Comparison of ENCODE assay signal across 8 mouse cellular contexts in genomic region chr4:115738481-115738985, GRCm38 (mm10). TPM values are rescaled to one million over a fixed set of nuclear protein-coding genes. Genes with fewer than 3 reads are reported as not detected.
A peak's percentile ranks its signal among the peaks of the same experiment; 100 is the strongest.
DNase-seq lines count a peak whose midpoint lies in the region; ATAC-seq and TF ChIP-seq lines count a peak whose summit lies in the region.

No protein-coding gene starts in this region.

- peak overlapping the region; percentile 51 for H3K4me2 ChIP-seq in forebrain, postnatal 0 days (ENCODE audit: low read depth)

- H3K36me3 ChIP-seq in kidney, adult 2 months (ENCODE audit: control insufficient read depth, insufficient read depth, low read length) = no peaks in the 10 kb centered on the region; the same call in 1 of the 2 replicates
- peaks cover 20% of the 10 kb centered on the region for H3K36me3 ChIP-seq in forebrain, postnatal 0 days (ENCODE audit: insufficient read depth)
- H3K36me3 ChIP-seq in liver, adult 2 months (ENCODE audit: control insufficient read depth, insufficient read depth, low read length) = peaks cover 22% of the 10 kb centered on the region

- DNase-seq in kidney, adult 2 months = no peak
- DNase-seq in kidney, adult 11 months = no peak
- peak; percentile 55 for DNase-seq in NIH3T3 (ENCODE audit: low read depth)
- no peak for DNase-seq in forebrain, postnatal 0 days
- DNase-seq in liver, adult 2 months (ENCODE audit: extremely low read depth, low read depth, low spot score) = no peak
- DNase-seq in yolk sac, embryonic 10.5 days (ENCODE audit: low spot score) = peak; percentile 16
- DNase-seq in urinary bladder, postnatal 25 days (ENCODE audit: low spot score) = no peak
- DNase-seq in left cerebral cortex, adult 11 months (ENCODE audit: low spot score) = no peak

- ATAC-seq in forebrain, postnatal 0 days = no peak

- no peaks in the 10 kb centered on the region for H3K27me3 ChIP-seq in kidney, adult 2 months (replicated peaks; ENCODE audit: control insufficient read depth, insufficient read depth, low read length)
- no peaks in the 10 kb centered on the region for H3K27me3 ChIP-seq in forebrain, postnatal 0 days (ENCODE audit: insufficient read depth, low read length)
- no peaks in the 10 kb centered on the region for H3K27me3 ChIP-seq in liver, adult 2 months (ENCODE audit: control insufficient read depth, insufficient read depth, low read length)

- H3K4me3 ChIP-seq in kidney, adult 2 months (ENCODE audit: insufficient read depth, low read depth, low read length) = peak overlapping the region; percentile 15; the same call in 1 of the 2 replicates
- H3K4me3 ChIP-seq in forebrain, postnatal 0 days (ENCODE audit: low read depth, low read length) = peak overlapping the region; percentile 74
- 0 out of 2 replicates have a peak overlapping the region, but pooled peaks have one; percentile 7 for H3K4me3 ChIP-seq in liver, adult 2 months (ENCODE audit: insufficient read depth, low read depth, low read length)

- H3K27ac ChIP-seq in kidney, adult 2 months (ENCODE audit: insufficient read depth, low read depth, low read length) = no peak overlapping the region
- no peak overlapping the region for H3K27ac ChIP-seq in forebrain, postnatal 0 days (ENCODE audit: low read depth, low read length)
- H3K27ac ChIP-seq in liver, adult 2 months (replicated peaks; ENCODE audit: insufficient read depth, low read depth, low read length) = no peak overlapping the region

- no peak for TF ChIP-seq CTCF in kidney, adult 2 months (conservative IDR thresholded peaks at IDR 0.05; ENCODE audit: insufficient read depth, insufficient read length, low read depth, low read length)
- TF ChIP-seq CTCF in forebrain, postnatal 0 days (IDR thresholded peaks at IDR 0.05; ENCODE audit: low read depth) = no peak
- no peak for TF ChIP-seq CTCF in liver, adult 2 months (IDR thresholded peaks at IDR 0.05; ENCODE audit: low read depth, low read length)

- no peaks in the 10 kb centered on the region for H3K79me2 ChIP-seq in liver, adult 2 months (ENCODE audit: control insufficient read depth, insufficient read depth, low read length)

- peak overlapping the region; percentile 62 for H3K9ac ChIP-seq in forebrain, postnatal 0 days
- peak overlapping the region; percentile 27; the same call in 1 of the 2 replicates for H3K9ac ChIP-seq in liver, adult 2 months (ENCODE audit: low read depth, low read length)

- 33% methylated on average over 13 of the region's 13 CpGs for WGBS in kidney, adult 2 months
- 43% methylated on average over 13 of the region's 13 CpGs for WGBS in forebrain, postnatal 0 days
- 35% methylated on average over 13 of the region's 13 CpGs for whole genome bisulfite sequencing in liver, adult 2 months

- H3K4me1 ChIP-seq in kidney, adult 2 months (ENCODE audit: control insufficient read depth, insufficient read depth, low read length) = peaks cover 13% of the 10 kb centered on the region
- H3K4me1 ChIP-seq in forebrain, postnatal 0 days (ENCODE audit: insufficient read depth) = peaks cover 10% of the 10 kb centered on the region
- no peaks in the 10 kb centered on the region; the same call in 1 of the 2 replicates for H3K4me1 ChIP-seq in liver, adult 2 months (ENCODE audit: control insufficient read depth, insufficient read depth, low read length)

- no peaks in the 10 kb centered on the region for H3K9me3 ChIP-seq in forebrain, postnatal 0 days (ENCODE audit: low read length)

- no peak for TF ChIP-seq POLR2A in kidney, adult 2 months (IDR thresholded peaks at IDR 0.05; ENCODE audit: low read depth, low read length)
- TF ChIP-seq POLR2A in liver, adult 2 months (IDR thresholded peaks at IDR 0.05; ENCODE audit: extremely low read depth, insufficient read depth, low read length) = no peak

RNA-seq across cellular contexts. Expression of gene Efcab14, which starts 1.0 kb away (rescaled TPM):
- polyA plus RNA-seq in kidney, adult 2 months (2012; rRNA removed) = 26.4 and 27.9 TPM in 2 replicates
- total RNA-seq in forebrain, postnatal 0 days (2014; rRNA removed) = 12.0 and 14.9 TPM in 2 replicates
- polyA plus RNA-seq in forebrain, postnatal 0 days (2015; fragmentation: Nextera tagmentation; extraction: Ambion mirVana) = 9.1 and 14.6 TPM in 2 replicates
- 10.7 TPM in 2 replicates for total RNA-seq in liver, adult 2 months (2014; rRNA removed)
- 8.0 and 9.7 TPM in 2 replicates for polyA plus RNA-seq in liver, adult 2 months (2012; rRNA removed)

RNA-seq across cellular contexts. Expression of gene Tex38, which starts 42.3 kb away (rescaled TPM):
- 0.47 and 0.49 TPM in 2 replicates for polyA plus RNA-seq in kidney, adult 2 months (2012; rRNA removed)
- total RNA-seq in forebrain, postnatal 0 days (2014; rRNA removed) = 0.95 TPM in 1 of 2 replicates, not detected in the other
- 0.43 and 0.59 TPM in 2 replicates for polyA plus RNA-seq in forebrain, postnatal 0 days (2015; fragmentation: Nextera tagmentation; extraction: Ambion mirVana)
- not detected in 2 replicates for total RNA-seq in liver, adult 2 months (2014; rRNA removed)
- 0.23 TPM in 1 of 2 replicates, not detected in the other for polyA plus RNA-seq in liver, adult 2 months (2012; rRNA removed)

RNA-seq across cellular contexts. Expression of gene Atpaf1, which starts 46.1 kb away (rescaled TPM):
- polyA plus RNA-seq in kidney, adult 2 months (2012; rRNA removed) = 35.0 and 43.2 TPM in 2 replicates
- 22.1 and 34.0 TPM in 2 replicates for total RNA-seq in forebrain, postnatal 0 days (2014; rRNA removed)
- polyA plus RNA-seq in forebrain, postnatal 0 days (2015; fragmentation: Nextera tagmentation; extraction: Ambion mirVana) = 28.0 and 40.9 TPM in 2 replicates
- total RNA-seq in liver, adult 2 months (2014; rRNA removed) = 13.4 and 16.5 TPM in 2 replicates
- polyA plus RNA-seq in liver, adult 2 months (2012; rRNA removed) = 23.4 and 25.4 TPM in 2 replicates

Comparison
In these comparisons a context has a peak if more than half of its experiments do, and no peak if none do; other contexts are left out.
1. DNase-seq: peak in NIH3T3 (single experiment) and yolk sac, embryonic 10.5 days (single experiment); none in kidney, adult 2 months (single experiment), kidney, adult 11 months (single experiment), forebrain, postnatal 0 days (single experiment), liver, adult 2 months (single experiment), urinary bladder, postnatal 25 days (single experiment) and left cerebral cortex, adult 11 months (single experiment).
2. H3K4me3 ChIP-seq: peak in every context shown above with its lines; median percentile 74 in forebrain, postnatal 0 days; 15 in kidney, adult 2 months; 7 in liver, adult 2 months.